Mouse (Mus musculus) kidney, adult 8-10 months (tissue): Measurements from ENCODE around the gene AC124502.3.
"Not testable (repeated sequence)": the region's sequence is repeated elsewhere in the genome, so short reads cannot be mapped to it uniquely, and the experiment has no call there.

Experiments used
- DNase-seq, 2 experiments: peaks; one replicate each; pipeline ENCODE4 v3.0.0; 2022

The AC124502.3 gene

DNA sequence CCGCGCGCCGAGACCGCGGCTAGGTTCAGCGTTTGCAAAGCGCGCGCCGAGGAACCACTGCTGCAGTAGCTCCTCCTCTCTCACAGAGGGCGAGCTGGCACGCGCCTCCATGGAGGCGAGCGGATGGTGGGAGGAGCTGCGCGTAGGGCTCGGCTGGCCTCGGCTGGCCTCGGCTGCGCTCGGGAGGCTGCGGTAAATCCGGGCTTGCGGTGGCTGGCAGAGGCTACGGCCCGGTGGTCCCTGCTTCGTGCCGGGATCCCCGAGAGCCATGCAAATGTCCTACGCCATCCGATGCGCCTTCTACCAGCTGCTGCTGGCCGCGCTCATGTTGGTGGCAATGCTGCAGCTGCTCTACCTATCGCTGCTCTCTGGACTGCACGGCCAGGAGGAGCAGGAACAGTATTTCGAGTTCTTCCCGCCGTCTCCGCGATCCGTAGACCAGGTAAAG, at the start of gene AC124502.3, which contains the start of gene B4gat1:
Gene AC124502.3 (plus strand): TSS at position 183 of the 448 bp plus-strand sequence.
Gene B4gat1 (plus strand): TSS at position 118 of the 448 bp plus-strand sequence.
- peak; percentile 85 to 87 for DNase-seq

DNA sequence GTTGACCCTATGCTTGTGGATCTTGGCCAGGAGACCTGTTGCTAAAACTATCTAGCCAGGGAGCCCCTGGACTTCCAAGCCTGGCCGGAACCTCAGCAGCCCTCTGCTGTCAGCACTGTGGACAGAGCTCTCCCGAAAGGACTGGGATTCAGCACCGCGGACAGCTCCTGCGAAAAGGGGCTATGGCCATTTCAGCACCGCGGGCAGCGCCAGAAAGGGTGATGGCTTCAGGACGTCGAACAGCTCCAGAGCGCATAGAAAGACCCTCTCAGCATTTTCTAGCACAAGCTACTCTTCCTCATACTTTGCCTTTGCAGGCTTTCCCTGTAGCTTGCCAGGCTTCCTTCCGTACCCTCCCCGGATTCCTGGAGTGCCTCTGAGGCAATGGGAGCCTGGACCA, 49.7 kb upstream of the AC124502.3 start:
- DNase-seq: peak; percentile 73 to 90

- DNase-seq: no peak
These were observed 49.0 kb upstream of the AC124502.3 start for GRCm38 (mm10) chr19:4989434-4990255.

DNA sequence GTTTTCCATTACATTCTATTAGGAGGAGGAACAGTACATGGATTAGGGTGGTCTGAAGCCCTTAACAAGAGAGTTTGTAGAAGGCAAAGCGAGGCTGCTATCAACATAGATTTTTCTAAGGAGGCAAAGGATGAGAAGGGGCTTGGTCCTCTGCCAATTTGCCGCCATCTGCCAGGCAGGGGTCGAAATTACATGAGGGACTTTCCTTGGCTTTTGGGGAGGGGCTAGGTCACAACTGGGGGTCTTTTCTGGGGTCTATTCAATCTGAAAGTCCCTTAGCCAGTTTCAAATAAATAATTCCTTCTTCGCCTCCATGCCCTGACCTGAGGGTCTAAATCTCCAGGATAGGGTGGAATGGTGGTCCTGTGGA, 48.5 kb upstream of the AC124502.3 start, which contains the start of gene Npas4:
Gene Npas4 (minus strand): TSS at position 61 of the 370 bp plus-strand sequence.
- no peak for DNase-seq

DNA sequence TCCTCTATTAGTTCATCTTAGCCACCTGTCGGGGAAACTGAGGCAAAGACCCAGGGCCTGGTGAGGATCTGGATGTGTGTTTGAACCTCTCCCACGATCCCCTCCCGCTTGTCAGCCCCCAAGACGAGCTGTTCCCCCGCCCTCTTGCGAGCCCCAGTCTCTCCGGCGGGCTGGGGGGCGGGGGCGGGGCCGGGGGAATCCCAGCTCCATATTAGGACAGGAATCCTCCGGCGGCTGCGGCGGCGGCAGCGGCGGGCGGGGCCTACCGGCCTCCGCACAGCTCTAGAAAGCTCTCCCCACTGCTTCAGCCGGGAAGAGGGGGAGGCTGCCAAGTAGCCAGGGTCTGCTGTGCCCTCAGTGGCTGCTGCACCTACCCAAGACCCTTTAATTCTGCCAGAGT, 48.0 kb upstream of the AC124502.3 start:
- no peak for DNase-seq

GRCm38 (mm10) chr19:4992371-4992770, 46.3 kb upstream of the AC124502.3 start:
- no peak for DNase-seq

DNA sequence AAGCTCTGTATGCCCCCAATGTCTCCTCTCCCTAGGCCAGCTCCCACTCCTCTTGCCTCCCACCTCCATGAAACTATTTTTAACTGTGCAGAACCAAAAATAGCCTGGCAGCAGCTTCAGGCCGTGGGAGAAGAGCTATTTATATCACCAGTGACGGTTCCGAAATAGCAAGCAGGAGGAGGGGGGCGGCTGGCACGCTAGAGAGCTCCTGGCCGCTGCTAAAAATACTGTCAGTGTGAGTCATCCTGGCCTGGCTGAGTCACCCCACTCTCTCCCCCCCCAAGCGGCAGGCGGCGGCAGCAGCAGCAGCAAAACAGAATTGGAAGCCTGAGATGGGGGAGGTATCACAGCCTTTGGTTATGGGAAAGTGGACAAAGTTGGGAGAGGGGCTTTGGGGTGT, 45.8 kb upstream of the AC124502.3 start:
- no peak for DNase-seq

GRCm38 (mm10) chr19:4994043-4994442, 44.6 kb upstream of the AC124502.3 start:
- no peak for DNase-seq

GRCm38 (mm10) chr19:4999445-5000140, 39.1 kb upstream of the AC124502.3 start:
- DNase-seq: no peak

DNA sequence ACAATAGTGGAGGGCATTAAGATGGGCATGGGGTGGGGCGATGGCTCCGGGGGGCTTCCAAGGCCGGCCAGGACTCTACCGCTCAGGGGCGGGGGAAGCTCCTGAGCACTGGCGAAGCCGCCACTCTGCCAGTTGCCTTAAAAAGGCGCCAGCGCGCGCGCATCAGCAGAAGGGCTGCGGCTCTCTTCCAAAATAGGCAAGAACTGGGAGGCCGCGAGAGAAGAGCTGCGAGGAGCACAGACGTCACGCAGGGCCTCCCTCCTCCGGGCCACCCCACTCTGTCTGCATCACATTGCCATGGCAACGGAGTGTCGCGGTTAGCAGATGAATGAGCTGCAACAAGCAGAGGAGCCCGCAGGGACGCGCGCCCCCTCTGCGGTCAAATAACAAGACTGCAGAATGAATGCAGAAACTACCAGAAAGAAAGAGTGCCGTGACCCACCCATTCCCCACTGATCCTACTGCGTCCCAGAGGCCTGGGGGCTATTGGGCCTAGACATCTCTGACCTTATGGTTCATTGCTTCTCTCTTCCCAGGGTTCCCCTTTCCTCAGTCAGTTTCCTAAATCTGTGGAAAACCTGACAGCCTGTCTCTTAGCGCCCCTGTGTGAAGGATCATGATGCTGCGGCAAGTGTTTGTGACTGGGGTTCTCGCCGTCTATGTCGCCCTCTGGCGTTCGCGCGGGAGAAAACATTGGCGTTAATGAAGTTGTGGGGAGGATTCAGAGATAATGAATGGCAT, 36.9 kb upstream of the AC124502.3 start:
- DNase-seq: peak; percentile 48 to 70

- not testable (repeated sequence) for DNase-seq
These were observed 35.0 kb upstream of the AC124502.3 start for GRCm38 (mm10) chr19:5003644-5004043.

DNA sequence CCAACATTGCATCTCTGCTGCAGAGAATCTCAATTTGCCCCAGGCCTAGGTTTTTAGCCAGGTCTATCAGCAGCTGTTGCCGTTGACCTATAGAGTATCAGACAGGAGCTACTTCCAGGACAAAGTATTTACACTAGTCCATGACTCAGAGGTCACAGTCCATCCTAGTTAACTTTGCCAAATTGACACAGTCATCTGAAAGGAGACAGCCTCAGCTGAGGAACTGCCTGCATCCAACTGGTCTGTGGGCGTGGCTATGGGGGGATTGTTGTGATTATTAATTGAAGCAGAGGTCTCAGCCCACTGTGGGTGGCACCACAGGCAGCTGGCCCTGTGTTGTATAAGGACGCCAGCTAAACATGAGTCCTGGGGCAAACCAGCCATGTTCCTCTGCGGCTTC, 33.8 kb upstream of the AC124502.3 start:
- no peak for DNase-seq

GRCm38 (mm10) chr19:5013138-5013537, 25.6 kb upstream of the AC124502.3 start:
- no peak for DNase-seq

DNA sequence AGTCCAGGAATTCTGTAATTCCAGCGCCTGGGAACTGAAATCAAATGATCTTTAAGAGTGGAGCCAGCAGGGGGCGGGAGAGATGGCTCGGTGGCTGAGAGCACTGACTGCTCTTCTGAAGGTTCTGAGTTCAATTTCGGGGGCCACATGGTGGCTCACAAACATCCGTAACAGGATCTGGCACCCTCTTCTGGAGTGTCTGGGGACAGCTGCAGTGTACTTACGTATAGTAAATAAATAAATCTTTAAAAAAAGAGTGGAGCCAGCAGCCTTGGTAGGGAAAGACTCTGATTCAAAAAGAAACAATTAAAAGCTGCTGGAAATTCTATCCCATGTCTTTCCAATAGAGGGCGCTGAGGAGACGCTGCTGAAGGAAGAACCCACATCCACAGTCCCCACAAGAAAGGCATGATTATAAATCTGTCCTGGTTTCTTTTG, 23.7 kb upstream of the AC124502.3 start:
- DNase-seq: peak; percentile 30 to 43

DNA sequence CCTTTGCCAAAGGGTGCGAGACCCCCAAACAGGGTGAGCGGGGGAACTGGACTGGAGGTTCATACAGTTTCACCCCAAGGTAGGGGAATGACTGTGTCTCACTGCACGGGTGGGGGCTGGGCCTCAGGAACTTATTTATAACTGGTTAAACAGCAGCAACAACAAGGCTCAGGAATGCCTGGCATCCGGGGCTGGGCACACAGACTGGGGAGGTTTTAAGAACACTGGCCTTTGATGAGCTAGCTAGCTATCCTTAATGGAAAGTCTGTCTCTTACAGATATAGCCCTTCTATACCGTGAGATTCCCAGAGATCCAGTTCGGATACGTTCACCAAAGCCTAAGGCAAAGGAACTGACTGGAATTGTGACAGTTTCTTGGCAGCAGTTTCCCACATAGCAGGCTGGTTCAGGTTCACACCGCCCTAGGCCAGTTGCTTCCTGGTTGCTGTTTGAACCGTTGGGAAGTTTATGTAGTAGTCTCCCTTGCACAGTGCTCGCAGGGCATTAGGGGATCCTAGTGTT, 22.4 kb upstream of the AC124502.3 start:
- DNase-seq: peak; percentile 58 to 59

- peak; percentile 54 to 70 for DNase-seq
These were observed 21.9 kb upstream of the AC124502.3 start for GRCm38 (mm10) chr19:5016782-5017181.

DNA sequence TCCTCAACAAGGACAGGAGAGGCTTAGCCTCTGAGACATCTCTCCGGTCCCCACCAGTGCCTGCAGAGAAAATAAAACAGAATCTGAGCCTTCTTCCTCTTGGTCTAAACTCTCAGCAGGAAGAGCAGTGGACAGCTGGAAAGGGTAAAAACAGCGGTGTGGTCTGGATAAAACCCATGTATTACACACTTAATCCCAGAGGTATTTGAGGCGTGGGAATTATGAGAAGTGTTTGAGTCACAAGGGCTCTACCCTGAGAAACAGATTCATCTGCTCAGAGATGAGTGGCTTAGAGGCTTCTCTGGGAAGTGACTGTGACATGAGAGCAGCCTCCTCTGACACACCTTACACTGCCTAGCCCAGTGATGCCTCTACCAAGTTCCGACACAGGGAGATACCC, 21.1 kb upstream of the AC124502.3 start:
- no peak for DNase-seq

- no peak for DNase-seq
These were observed 20.5 kb upstream of the AC124502.3 start for GRCm38 (mm10) chr19:5018191-5018590.

- DNase-seq: no peak
These were observed 17.3 kb upstream of the AC124502.3 start for GRCm38 (mm10) chr19:5021416-5021815.

- peak; percentile 93 to 95 for DNase-seq
These were observed 14.8 kb upstream of the AC124502.3 start, which contains the start of gene Slc29a2 for GRCm38 (mm10) chr19:5023621-5024479. TSS of gene Slc29a2 (plus strand) at chr19:5023860.

DNA sequence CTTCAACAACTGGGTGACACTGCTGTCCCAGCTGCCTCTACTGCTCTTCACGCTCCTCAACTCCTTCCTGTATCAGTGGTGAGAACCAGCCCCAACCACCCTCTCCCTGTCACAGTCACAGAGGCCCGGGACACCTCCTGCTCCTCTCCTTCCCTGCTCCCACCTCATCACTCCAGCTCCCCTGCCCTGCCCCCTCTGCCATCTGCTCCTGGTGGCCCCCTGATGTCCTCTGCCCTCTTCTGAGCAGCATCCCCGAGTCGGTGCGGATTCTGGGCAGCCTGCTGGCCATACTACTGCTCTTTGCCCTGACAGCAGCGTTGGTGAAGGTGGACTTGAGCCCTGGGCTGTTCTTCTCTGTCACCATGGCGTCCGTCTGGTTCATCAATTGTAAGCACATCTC, 12.6 kb upstream of the AC124502.3 start:
- DNase-seq: no peak

GRCm38 (mm10) chr19:5032686-5033085, 6.0 kb upstream of the AC124502.3 start:
- no peak for DNase-seq
